Mouse (Mus musculus) ES-Bruce4 (cell line): Measurements from ENCODE around the gene Schip1. TPM values are rescaled to one million over a fixed set of nuclear protein-coding genes. Genes with fewer than 3 reads are reported as not detected.

Experiments used
- H3K27ac ChIP-seq: 2 replicates; pipeline ENCODE4 v1.5.1; 2012; ENCODE audit warnings: low read length, inconsistent platforms; ENCODE audit not compliant: insufficient read depth
- H3K27me3 ChIP-seq: 2 replicates; pipeline ENCODE4 v1.6.1; 2012; ENCODE audit warnings: mild to moderate bottlenecking, low read length, inconsistent platforms; ENCODE audit not compliant: control insufficient read depth, poor library complexity, insufficient read depth, severe bottlenecking
- H3K36me3 ChIP-seq: 2 replicates; pipeline ENCODE4 v1.6.1; 2012; ENCODE audit warnings: inconsistent platforms, mild to moderate bottlenecking, low read length, moderate library complexity; ENCODE audit not compliant: control insufficient read depth, poor library complexity, insufficient read depth, severe bottlenecking
- H3K4me1 ChIP-seq: one replicate; pipeline ENCODE4 v1.8.1; 2011; ENCODE audit warnings: low read length; ENCODE audit not compliant: control insufficient read depth, insufficient read depth
- H3K4me3 ChIP-seq: 2 replicates; pipeline ENCODE4 v1.5.1; 2011; ENCODE audit warnings: low read depth, mild to moderate bottlenecking, low read length
- H3K9ac ChIP-seq: 2 replicates; pipeline ENCODE4 v1.6.1; 2012; ENCODE audit warnings: low read depth, mild to moderate bottlenecking, inconsistent platforms; ENCODE audit not compliant: poor library complexity, severe bottlenecking
- H3K9me3 ChIP-seq: replicated peaks from 2 replicates; pipeline ENCODE4 v1.6.1; 2012; ENCODE audit warnings: mild to moderate bottlenecking, low read length, inconsistent platforms; ENCODE audit not compliant: control insufficient read depth, poor library complexity, insufficient read depth, severe bottlenecking
- CTCF ChIP-seq: IDR thresholded peaks from one replicate; pipeline ENCODE4 v1.8.1; 2011; ENCODE audit warnings: low read depth, low read length
- EP300 ChIP-seq: IDR thresholded peaks from 2 replicates; pipeline ENCODE4 v1.6.1; 2011; ENCODE audit warnings: low read depth, low read length; ENCODE audit not compliant: insufficient read depth
- POLR2A ChIP-seq: IDR thresholded peaks from one replicate; pipeline ENCODE4 v1.8.1; 2011; ENCODE audit warnings: low read length; ENCODE audit not compliant: insufficient read depth
- polyA plus RNA-seq: library from polyadenylated mRNA; stranded (reverse); fragments of >200 nt; gene quantifications from 2 replicates; pipeline ENCODE4 v1.2.4, GENCODE M21; 2011; ENCODE audit warnings: low read depth; ENCODE audit not compliant: missing spikeins, insufficient read depth, insufficient read length

Gene Schip1
- polyA plus RNA-seq, 1 experiment = 85.2 TPM

DNA sequence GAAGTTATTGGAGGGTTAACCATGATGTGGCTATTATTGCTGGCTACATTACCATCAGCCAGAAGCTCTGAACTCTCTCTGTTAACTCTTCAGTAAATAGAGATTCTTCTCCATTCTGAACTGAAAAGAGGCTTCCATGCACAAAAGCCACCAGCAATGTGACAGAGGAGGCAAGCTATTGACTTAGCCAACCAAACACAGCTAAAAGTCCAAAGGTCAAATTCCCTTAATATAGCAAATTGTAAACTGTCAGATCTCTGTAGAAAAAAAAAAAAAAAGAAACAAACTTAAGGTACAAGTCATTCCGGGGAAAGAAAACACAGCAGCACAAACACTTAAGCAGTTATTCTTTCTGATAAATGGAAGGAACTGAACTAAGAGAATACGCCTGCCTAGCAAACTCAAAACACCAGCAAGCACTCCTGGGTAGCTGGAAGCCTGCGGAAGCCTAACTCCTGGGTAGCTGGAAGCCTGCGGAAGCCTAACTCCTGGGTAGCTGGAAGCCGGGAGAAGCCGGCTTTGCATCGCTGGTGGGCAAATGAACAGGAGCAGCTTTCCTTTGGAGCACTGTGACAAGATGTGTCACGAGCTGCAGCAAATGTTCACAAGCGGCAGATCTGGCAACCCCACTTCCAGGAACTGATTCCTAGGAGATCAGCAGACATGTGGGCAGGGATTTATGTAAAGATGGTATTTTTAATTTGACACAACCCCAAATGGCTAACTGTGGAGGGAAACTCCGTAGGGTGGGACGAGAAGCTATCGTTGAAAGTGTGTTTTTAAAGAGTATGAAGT is 528.7 kb downstream of the Schip1 start:
- Histone ChIP-seq H3K36me3 (no peaks in the 10 kb centered on the region; the same call in 1 of the 2 replicates), H3K27me3 (no peaks in the 10 kb centered on the region), H3K4me3 (no peak overlapping the region), H3K9ac (no peak overlapping the region), H3K27ac (no peak overlapping the region), H3K4me1 (no peaks in the 10 kb centered on the region), H3K9me3 (no peaks in the 10 kb centered on the region)
- TF ChIP-seq CTCF = no peak
- no peak for TF ChIP-seq POLR2A
- TF ChIP-seq EP300 = no peak

DNA sequence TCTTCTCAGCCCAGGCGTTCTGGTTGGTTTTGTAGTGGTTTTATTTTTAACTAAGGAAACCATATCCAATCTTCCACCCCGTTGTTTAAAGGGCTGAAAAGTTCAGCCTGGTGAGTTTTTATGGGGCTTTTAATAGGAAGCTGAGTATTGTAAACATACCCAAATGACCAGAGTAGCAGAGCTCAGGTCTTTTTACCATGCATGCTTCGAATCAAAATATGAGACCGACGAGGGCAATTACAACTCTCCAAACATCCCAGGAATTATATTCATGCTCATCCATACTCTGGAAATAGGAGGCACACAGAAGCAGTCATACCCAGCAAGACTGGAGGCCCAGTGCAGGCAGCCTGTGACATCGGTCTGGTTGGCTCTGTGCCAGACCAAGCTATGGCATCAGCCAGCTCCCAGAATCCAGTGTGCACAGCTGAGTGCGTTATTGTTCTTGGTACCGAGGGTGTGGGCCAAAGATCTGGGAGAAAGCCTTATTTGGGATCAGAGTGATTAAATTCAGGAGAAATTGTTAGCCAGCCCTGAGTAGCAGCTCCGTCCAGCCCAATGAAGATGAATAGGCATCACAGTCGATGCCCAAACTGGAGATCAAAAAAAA is 530.8 kb downstream of the Schip1 start:
- H3K4me1 ChIP-seq = no peaks in the 10 kb centered on the region
- no peak overlapping the region for H3K4me3 ChIP-seq
- no peaks in the 10 kb centered on the region for H3K9me3 ChIP-seq
- no peaks in the 10 kb centered on the region; the same call in 1 of the 2 replicates for H3K36me3 ChIP-seq
- no peak overlapping the region for H3K27ac ChIP-seq
- no peak overlapping the region for H3K9ac ChIP-seq
- TF ChIP-seq EP300 = no peak
- TF ChIP-seq CTCF = no peak
- no peak for TF ChIP-seq POLR2A
- H3K27me3 ChIP-seq = no peaks in the 10 kb centered on the region

DNA sequence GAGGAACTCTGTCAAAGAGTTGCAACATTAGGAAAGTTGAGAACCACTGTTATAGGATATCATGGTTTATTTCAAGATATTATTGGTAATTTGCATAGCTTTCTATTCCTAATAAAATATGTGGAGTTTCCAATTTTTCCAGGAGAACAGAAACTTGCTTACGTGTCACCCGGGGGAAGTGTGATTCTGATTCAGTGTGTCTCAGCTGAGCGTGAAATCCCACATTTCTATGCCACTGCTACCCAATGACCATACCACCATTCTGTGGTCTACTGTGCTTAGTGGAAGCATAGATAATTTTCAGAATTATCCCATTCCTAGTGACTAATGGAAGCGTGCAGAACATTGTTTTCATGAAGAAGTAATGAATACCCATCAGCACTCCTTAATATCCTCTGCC is 532.3 kb downstream of the Schip1 start:
- TF ChIP-seq POLR2A = no peak
- no peak for TF ChIP-seq CTCF
- no peaks in the 10 kb centered on the region for H3K4me1 ChIP-seq

DNA sequence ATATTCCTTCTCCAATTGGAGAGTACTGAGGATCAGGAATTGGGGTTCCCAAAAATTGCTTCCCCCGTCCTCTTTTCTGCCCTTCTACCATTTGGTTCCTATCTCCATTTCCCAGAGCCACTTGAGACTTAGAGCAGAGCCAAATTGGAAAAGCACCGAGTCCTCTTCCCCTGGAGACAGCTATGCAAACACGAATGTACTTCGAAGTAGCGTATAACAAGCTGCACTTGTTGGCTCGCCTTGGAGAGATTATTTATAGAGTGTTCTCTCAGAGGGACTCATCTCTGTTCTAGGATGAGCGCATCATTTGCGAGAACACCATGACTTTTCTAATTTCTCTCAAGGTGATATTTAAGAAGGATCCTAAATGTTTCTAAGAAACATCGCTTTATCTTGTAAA is 538.3 kb downstream of the Schip1 start:
- no peak for TF ChIP-seq CTCF
- TF ChIP-seq EP300 = no peak
- TF ChIP-seq POLR2A = no peak
- Histone ChIP-seq H3K27ac (no peak overlapping the region), H3K4me3 (no peak overlapping the region), H3K4me1 (no peaks in the 10 kb centered on the region), H3K9ac (no peak overlapping the region), H3K36me3 (no peaks in the 10 kb centered on the region), H3K27me3 (no peaks in the 10 kb centered on the region), H3K9me3 (no peaks in the 10 kb centered on the region)

More for the DNA sequence above, 532.3 kb downstream of the Schip1 start:
- H3K36me3 ChIP-seq = no peaks in the 10 kb centered on the region; the same call in 1 of the 2 replicates
- no peaks in the 10 kb centered on the region for H3K27me3 ChIP-seq
- H3K4me3 ChIP-seq = no peak overlapping the region
- H3K9ac ChIP-seq = no peak overlapping the region
- H3K27ac ChIP-seq = no peak overlapping the region
- no peaks in the 10 kb centered on the region for H3K9me3 ChIP-seq

DNA sequence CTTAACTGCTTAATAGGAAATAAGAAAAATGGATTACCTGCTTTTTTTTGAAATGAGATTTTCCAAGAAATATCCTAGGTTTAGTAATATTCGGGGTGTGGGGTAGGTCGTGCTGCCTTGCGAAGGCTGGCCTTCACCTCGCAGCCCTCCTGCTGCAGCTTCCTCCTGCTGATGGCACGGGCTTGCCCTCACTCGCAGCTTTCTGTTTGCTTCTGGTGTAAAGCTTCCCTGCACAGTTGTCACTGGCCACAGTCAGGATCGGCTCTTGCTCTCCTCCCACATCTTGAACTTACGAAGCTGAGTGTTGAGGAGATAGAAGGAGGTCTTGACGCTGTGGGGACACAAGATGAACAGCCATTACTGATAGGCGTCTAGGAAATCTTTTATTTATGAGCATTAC is 539.9 kb downstream of the Schip1 start:
- TF ChIP-seq EP300 = no peak
- TF ChIP-seq POLR2A = no peak
- TF ChIP-seq CTCF = no peak
- no peak overlapping the region for H3K27ac ChIP-seq
- no peaks in the 10 kb centered on the region for H3K36me3 ChIP-seq
- no peak overlapping the region for H3K4me3 ChIP-seq
- H3K9me3 ChIP-seq = no peaks in the 10 kb centered on the region
- H3K27me3 ChIP-seq = no peaks in the 10 kb centered on the region
- H3K9ac ChIP-seq = no peak overlapping the region
- H3K4me1 ChIP-seq = no peaks in the 10 kb centered on the region

DNA sequence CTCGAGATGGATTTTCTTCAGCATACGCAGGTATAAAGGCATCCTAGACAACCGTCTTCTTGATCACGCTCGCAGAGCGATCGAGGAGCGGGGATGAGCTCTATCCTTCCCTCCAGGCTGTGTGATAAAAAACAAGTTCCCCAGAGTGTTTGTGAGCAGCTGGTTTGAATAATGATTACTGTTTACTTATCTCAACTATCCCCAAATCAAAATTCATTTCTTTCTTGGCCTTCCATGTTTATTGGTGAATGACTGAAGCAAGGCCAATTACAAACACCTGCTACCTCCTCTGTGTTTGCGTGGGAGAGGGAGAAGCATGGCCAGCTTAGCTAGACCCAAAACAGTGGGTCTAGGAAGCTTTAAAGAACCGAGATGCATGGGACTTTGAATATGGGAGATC is 540.4 kb downstream of the Schip1 start:
- no peak overlapping the region for H3K9ac ChIP-seq
- no peaks in the 10 kb centered on the region for H3K9me3 ChIP-seq
- H3K4me3 ChIP-seq = no peak overlapping the region
- H3K36me3 ChIP-seq = no peaks in the 10 kb centered on the region
- TF ChIP-seq CTCF (no peak), POLR2A (no peak), EP300 (no peak)
- no peaks in the 10 kb centered on the region for H3K4me1 ChIP-seq
- no peaks in the 10 kb centered on the region for H3K27me3 ChIP-seq
- no peak overlapping the region for H3K27ac ChIP-seq
